Mouse (Mus musculus) megakaryocyte, embryonic 14.5 days (primary cell): ENCODE data around the gene Arsb. TPM values are rescaled to one million over a fixed set of nuclear protein-coding genes. Genes with fewer than 3 reads are reported as not detected.

Experiments used
- H3K27me3 ChIP-seq: replicated peaks from 2 replicates; pipeline ENCODE3; 2012; ENCODE audit warnings: inconsistent platforms
- H3K36me3 ChIP-seq: replicated peaks from 2 replicates; pipeline ENCODE3; 2012; ENCODE audit warnings: low read length, inconsistent platforms, mixed read lengths
- H3K4me1 ChIP-seq: 2 replicates; pipeline ENCODE4 v1.6.1; 2012; ENCODE audit warnings: inconsistent platforms
- H3K4me3 ChIP-seq: replicated peaks from 2 replicates; pipeline ENCODE3; 2012; ENCODE audit warnings: moderate library complexity, mild to moderate bottlenecking, inconsistent platforms
- H3K9me3 ChIP-seq: 2 replicates; pipeline ENCODE4 v1.6.1; 2012; ENCODE audit warnings: inconsistent platforms
- FLI1 ChIP-seq: IDR thresholded peaks from 2 replicates; pipeline ENCODE4 v1.6.1; 2012; ENCODE audit warnings: low read length, inconsistent platforms, mixed read lengths
- GATA1 ChIP-seq: IDR thresholded peaks from 3 replicates; pipeline ENCODE4 v1.6.1; 2012; ENCODE audit warnings: mixed read lengths, low read length, inconsistent platforms, borderline replicate concordance
- polyA plus RNA-seq: library from polyadenylated mRNA; stranded (reverse); fragments of >175 nt; gene quantifications from 2 replicates; pipeline ENCODE4 v1.2.3, GENCODE M21; 2012; ENCODE audit warnings: low replicate concordance; ENCODE audit not compliant: insufficient read depth

The Arsb gene
- 0.94 and 2.6 TPM in 2 replicates for polyA plus RNA-seq

- Histone ChIP-seq H3K36me3 (no peaks in the 10 kb centered on the region), H3K27me3 (peaks cover 22% of the 10 kb centered on the region), H3K4me1 (peaks cover 20% of the 10 kb centered on the region), H3K4me3 (peak within 1 kb of the TSS; percentile 96), H3K9me3 (no peaks in the 10 kb centered on the region)
- no peak for TF ChIP-seq GATA1
- no peak for TF ChIP-seq FLI1
These were observed at the start of gene Arsb for GRCm38 (mm10) chr13:93771588-93772278. TSS of gene Arsb (plus strand) at chr13:93771630.

DNA sequence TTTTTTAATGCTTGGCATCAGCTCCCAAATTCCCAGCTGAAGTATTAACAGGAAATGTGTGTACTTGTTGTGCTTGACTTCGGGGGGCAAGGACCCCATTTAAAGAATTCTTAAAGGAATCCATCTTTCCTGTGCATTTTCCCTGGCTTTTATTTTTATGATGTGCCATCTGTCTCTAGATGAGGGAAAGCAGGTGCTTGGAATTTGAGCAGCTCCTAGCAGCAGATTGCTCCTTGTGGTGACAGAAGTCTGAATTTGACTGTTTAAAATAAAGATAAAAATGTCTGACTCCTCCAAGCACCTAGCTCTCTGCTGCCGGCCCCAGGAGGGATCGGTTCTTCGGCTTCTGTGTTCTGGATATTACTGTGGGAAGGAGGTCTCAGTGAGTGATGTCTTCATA is 49.5 kb upstream of the Arsb start:
- H3K36me3 ChIP-seq: no peaks in the 10 kb centered on the region
- no peak overlapping the region for H3K4me3 ChIP-seq
- peaks cover 3% of the 10 kb centered on the region for H3K27me3 ChIP-seq
- no peak for TF ChIP-seq FLI1
- no peak for TF ChIP-seq GATA1
- no peaks in the 10 kb centered on the region; the same call in none of the 2 replicates for H3K4me1 ChIP-seq
- no peaks in the 10 kb centered on the region for H3K9me3 ChIP-seq

GRCm38 (mm10) chr13:93723455-93723854 is 48.0 kb upstream of the Arsb start:
- Histone ChIP-seq H3K9me3 (no peaks in the 10 kb centered on the region), H3K4me3 (peak overlapping the region; percentile 28), H3K27me3 (peaks cover 3% of the 10 kb centered on the region), H3K36me3 (no peaks in the 10 kb centered on the region), H3K4me1 (no peaks in the 10 kb centered on the region; the same call in none of the 2 replicates)
- TF ChIP-seq GATA1 (no peak), FLI1 (no peak)

DNA sequence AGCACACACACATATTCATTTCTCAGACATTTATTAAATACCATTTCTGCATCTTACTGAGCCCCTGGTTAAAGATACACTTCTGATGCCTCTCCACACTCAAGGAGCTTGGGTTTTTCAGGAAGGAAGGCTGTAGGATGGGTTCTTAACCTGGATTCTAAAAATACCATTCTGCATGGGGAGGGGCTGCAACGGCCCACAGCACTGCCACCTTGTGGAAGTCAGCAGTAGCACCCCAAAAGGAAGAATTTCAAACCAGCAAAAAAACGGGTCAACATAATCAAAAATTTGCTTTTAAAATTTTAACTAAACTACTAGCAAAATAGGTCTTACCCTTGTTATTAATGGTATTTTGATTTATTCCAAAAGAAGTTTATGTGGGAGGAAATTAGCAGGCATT is 47.2 kb upstream of the Arsb start:
- Histone ChIP-seq H3K4me3 (no peak overlapping the region), H3K36me3 (no peaks in the 10 kb centered on the region), H3K27me3 (peaks cover 3% of the 10 kb centered on the region), H3K9me3 (no peaks in the 10 kb centered on the region), H3K4me1 (no peaks in the 10 kb centered on the region; the same call in none of the 2 replicates)
- TF ChIP-seq GATA1: no peak
- TF ChIP-seq FLI1: no peak

- H3K36me3 ChIP-seq: no peaks in the 10 kb centered on the region
- no peak for TF ChIP-seq FLI1
- no peak for TF ChIP-seq GATA1
- H3K4me1 ChIP-seq: no peaks in the 10 kb centered on the region
- H3K9me3 ChIP-seq: peaks cover 5% of the 10 kb centered on the region
- H3K4me3 ChIP-seq: no peak overlapping the region
- H3K27me3 ChIP-seq: no peaks in the 10 kb centered on the region
These were observed 36.2 kb upstream of the Arsb start for GRCm38 (mm10) chr13:93735131-93735636.

- Histone ChIP-seq H3K4me1 (no peaks in the 10 kb centered on the region), H3K27me3 (peaks cover 3% of the 10 kb centered on the region)
- no peak for TF ChIP-seq FLI1
- TF ChIP-seq GATA1: no peak
These were observed 27.3 kb upstream of the Arsb start for GRCm38 (mm10) chr13:93744118-93744517.

GRCm38 (mm10) chr13:93752597-93753400 is 18.6 kb upstream of the Arsb start:
- no peaks in the 10 kb centered on the region for H3K9me3 ChIP-seq
- no peaks in the 10 kb centered on the region for H3K36me3 ChIP-seq
- H3K4me1 ChIP-seq: no peaks in the 10 kb centered on the region
- TF ChIP-seq FLI1 (no peak), GATA1 (no peak)
- no peak overlapping the region for H3K4me3 ChIP-seq
- peaks cover 12% of the 10 kb centered on the region for H3K27me3 ChIP-seq

More at GRCm38 (mm10) chr13:93744118-93744517, 27.3 kb upstream of the Arsb start:
- H3K9me3 ChIP-seq: no peaks in the 10 kb centered on the region
- H3K36me3 ChIP-seq: no peaks in the 10 kb centered on the region
- H3K4me3 ChIP-seq: no peak overlapping the region

- TF ChIP-seq FLI1 (no peak), GATA1 (no peak)
- Histone ChIP-seq H3K4me3 (no peak overlapping the region), H3K36me3 (no peaks in the 10 kb centered on the region), H3K4me1 (0 out of 2 replicates have a peak, but pooled peaks cover 3% of the 10 kb centered on the region), H3K9me3 (no peaks in the 10 kb centered on the region), H3K27me3 (peaks cover 10% of the 10 kb centered on the region)
These were observed 16.3 kb upstream of the Arsb start for GRCm38 (mm10) chr13:93755084-93755483.

- H3K4me3 ChIP-seq: no peak overlapping the region
- no peaks in the 10 kb centered on the region for H3K9me3 ChIP-seq
- H3K36me3 ChIP-seq: no peaks in the 10 kb centered on the region
- peaks cover 8% of the 10 kb centered on the region for H3K27me3 ChIP-seq
- TF ChIP-seq FLI1 (no peak), GATA1 (no peak)
- 0 out of 2 replicates have a peak, but pooled peaks cover 3% of the 10 kb centered on the region for H3K4me1 ChIP-seq
These were observed 14.8 kb upstream of the Arsb start for GRCm38 (mm10) chr13:93756674-93757073.

DNA sequence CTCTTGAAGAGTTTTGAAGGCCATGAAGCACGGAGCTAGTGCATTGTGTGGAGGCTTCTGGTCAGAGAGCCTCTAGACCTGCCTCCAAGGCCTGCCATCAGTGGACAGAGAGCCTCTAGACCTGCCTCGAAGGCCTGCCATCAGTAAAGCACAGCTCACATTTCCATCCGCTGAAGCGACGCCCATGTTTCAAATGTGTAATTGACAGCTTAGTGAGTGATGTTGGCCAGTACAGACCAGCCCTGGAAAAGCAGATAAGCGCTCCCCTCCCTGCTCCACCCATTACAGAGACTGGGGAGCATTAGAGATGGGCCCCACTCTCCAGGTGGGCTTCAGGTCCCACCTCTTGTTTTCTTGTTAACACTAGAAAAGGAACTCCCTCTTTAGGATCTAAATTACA is 13.9 kb upstream of the Arsb start:
- Histone ChIP-seq H3K27me3 (peaks cover 8% of the 10 kb centered on the region), H3K4me1 (0 out of 2 replicates have a peak, but pooled peaks cover 3% of the 10 kb centered on the region), H3K4me3 (no peak overlapping the region), H3K9me3 (no peaks in the 10 kb centered on the region), H3K36me3 (no peaks in the 10 kb centered on the region)
- TF ChIP-seq GATA1 (no peak), FLI1 (no peak)
